Mouse (Mus musculus) heart, adult 2 months (tissue): ENCODE results near the gene Unc13a. TPM values are rescaled to one million over a fixed set of nuclear protein-coding genes. Genes with fewer than 3 reads are reported as not detected.

Experiments used
- DNase-seq, 2 experiments: peaks; one replicate each; pipeline ENCODE4 v3.0.0; 2021
- H3K27ac ChIP-seq: fragments of 200-600 bp; 2 replicates; pipeline ENCODE4 v1.8.1; 2022
- H3K27me3 ChIP-seq: fragments of 200-500 bp; 2 replicates; pipeline ENCODE4 v1.6.1; 2012; ENCODE audit warnings: mild to moderate bottlenecking, low read length, inconsistent platforms, mixed read lengths; ENCODE audit not compliant: control insufficient read depth, insufficient read depth
- H3K36me3 ChIP-seq: fragments of 200-500 bp; 2 replicates; pipeline ENCODE4 v1.6.1; 2012; ENCODE audit warnings: low read length, inconsistent platforms; ENCODE audit not compliant: control insufficient read depth, insufficient read depth
- H3K4me1 ChIP-seq: fragments of 200-500 bp; 2 replicates; pipeline ENCODE4 v1.6.1; 2011; ENCODE audit warnings: low read length; ENCODE audit not compliant: control insufficient read depth, insufficient read depth
- H3K4me3 ChIP-seq: fragments of 200-600 bp; 2 replicates; pipeline ENCODE4 v1.8.1; 2022
- H3K79me2 ChIP-seq: fragments of 200-500 bp; replicated peaks from 2 replicates; pipeline ENCODE4 v1.6.1; 2012; ENCODE audit warnings: mild to moderate bottlenecking, inconsistent platforms, low read length, moderate library complexity, mixed read lengths; ENCODE audit not compliant: control insufficient read depth, insufficient read depth
- H3K9ac ChIP-seq: fragments of 200-500 bp; 2 replicates; pipeline ENCODE4 v1.6.1; 2012; ENCODE audit warnings: low read depth, mild to moderate bottlenecking, control low read depth, inconsistent platforms, low read length, mixed read lengths
- CTCF ChIP-seq: fragments of 200-600 bp; IDR thresholded peaks from 2 replicates; pipeline ENCODE4 v1.8.1; 2022; ENCODE audit warnings: antibody characterized with exemption, mild to moderate bottlenecking, moderate library complexity
- EP300 ChIP-seq: fragments of 200-500 bp; IDR thresholded peaks from 2 replicates; pipeline ENCODE4 v1.6.1; 2011; ENCODE audit warnings: low read depth, low read length, control low read depth; ENCODE audit not compliant: insufficient read depth
- POLR2A ChIP-seq: fragments of 200-500 bp; IDR thresholded peaks from 2 replicates; pipeline ENCODE4 v1.6.1; 2011; ENCODE audit warnings: mild to moderate bottlenecking, low read depth, low read length, control low read depth; ENCODE audit not compliant: insufficient read depth
- WGBS: fragments of 180-500 bp; shearing (Covaris S2); methylation state at CpG from one replicate; pipeline ENCODE4 v1.1.7; 2018; 5-methylcytosine and 5-hydroxymethylcytosine counted together
- intact Hi-C: fragments of 180-260 bp; cut with DNase I; formaldehyde crosslinking; loops from one replicate; pipeline ENCODE4 v1.15.1; 2025
- polyA plus RNA-seq: library from polyadenylated mRNA; depleted of rRNA; stranded (reverse); fragments of >200 nt; gene quantifications from 2 replicates; pipeline ENCODE4 v1.2.3, GENCODE M21; 2012
- total RNA-seq, 2 experiments: library from RNA; stranded (reverse); gene quantifications; 2 replicates each; pipeline ENCODE4 v1.2.3; 2021

Gene Unc13a
- total and polyA plus RNA-seq, 3 experiments, result 0.61 to 1.4 (median 0.86) TPM

DNA sequence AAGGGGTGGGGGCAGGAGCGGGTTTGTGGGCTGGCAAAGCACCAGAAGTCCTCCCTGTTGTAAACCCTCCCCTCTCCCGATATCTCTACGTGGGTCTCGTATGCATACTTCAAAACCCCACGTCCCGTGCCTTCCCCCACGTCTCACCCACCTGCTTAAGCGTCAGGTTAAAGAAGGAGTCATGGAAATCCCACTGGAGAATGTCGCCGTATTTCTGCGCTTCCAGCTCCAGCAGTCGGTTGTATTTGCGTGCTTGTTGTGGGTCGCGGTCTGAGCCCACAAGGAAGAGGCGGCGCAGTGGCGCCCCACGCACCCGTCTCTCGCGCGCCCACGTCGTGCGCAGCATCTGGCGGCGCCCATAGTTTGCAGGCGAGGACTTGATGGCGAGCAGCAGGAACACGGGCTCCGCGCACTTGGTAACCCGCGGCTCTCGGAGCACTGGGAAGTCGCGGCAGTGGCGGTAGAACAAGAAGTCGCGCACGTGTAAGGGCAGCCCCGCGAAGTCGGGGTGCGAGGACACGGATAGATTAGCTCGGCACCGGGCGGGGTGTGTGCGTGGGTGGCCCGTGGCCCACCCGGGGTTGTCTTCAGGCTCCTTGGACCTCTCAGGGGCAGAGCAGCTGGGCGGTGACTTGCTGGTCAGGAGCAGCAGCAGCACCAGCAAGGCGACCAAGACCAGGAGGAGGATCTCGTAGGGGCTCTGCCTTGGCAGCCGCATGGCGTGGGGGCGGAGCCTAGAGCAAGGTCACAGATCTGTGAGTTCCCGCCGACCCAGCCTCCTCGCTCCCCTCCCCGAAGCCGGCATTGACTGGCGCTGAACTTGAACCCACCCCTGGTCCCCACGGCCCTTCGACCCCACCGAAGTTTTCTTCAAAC lies 21.8 kb upstream of the Unc13a start:
- Histone ChIP-seq H3K27ac (no peak overlapping the region), H3K4me3 (no peak overlapping the region), H3K9ac (no peak overlapping the region), H3K36me3 (no peaks in the 10 kb centered on the region), H3K27me3 (peaks cover 6% of the 10 kb centered on the region), H3K4me1 (no peaks in the 10 kb centered on the region), H3K79me2 (no peaks in the 10 kb centered on the region)
- intact Hi-C loops, result no loop called here
- DNase-seq, result no peak
- TF ChIP-seq CTCF, result no peak
- 37% methylated on average over 68 of the region's 68 CpGs for WGBS

DNA sequence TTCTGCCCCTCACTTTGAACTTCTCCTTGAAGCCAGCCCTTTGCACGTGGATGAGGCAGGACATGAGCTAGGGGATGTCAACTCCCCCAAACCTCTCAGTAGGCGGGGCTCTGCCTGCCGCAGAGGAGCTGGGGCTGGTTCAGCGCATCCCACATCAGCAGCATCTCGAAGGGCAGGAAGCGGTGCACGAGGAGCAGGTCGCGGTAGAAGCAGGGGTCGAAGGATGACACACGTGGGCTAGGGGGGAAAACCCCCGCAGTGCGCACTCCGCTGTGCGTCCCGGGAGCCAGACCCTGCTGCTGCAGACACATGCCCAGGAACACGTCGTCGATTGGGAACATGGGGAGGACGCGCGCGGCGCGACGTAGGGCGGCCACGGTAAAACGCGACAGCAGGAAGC lies 21.0 kb upstream of the Unc13a start:
- Histone ChIP-seq H3K4me3 (no peak overlapping the region), H3K79me2 (no peaks in the 10 kb centered on the region), H3K27ac (no peak overlapping the region), H3K36me3 (no peaks in the 10 kb centered on the region), H3K4me1 (no peaks in the 10 kb centered on the region), H3K27me3 (peaks cover 7% of the 10 kb centered on the region), H3K9ac (no peak overlapping the region)
- TF ChIP-seq POLR2A (no peak), CTCF (no peak), EP300 (no peak)
- 26% methylated on average over 30 of the region's 30 CpGs for WGBS
- intact Hi-C loops, result no loop called here
- DNase-seq, result no peak

DNA sequence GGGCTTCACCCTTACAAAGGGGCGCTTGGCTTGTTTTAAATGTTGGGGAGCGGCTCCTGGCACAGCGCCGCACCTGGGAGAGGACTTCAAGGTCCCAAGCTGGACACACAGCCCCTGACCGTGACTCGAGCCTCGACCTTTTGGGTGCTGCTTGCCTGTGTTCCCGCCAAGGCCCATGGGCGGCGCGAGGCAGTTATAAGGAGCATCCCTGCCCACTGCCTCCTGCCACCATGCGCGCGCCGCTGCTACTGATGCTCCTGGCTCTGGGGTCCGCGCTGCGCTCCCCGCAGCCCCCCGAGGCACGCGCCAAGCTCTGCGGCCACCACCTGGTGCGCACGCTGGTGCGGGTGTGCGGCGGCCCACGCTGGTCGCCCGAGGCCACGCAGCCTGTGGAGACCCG lies 17.5 kb upstream of the Unc13a start, which contains the start of gene Insl3:
TSS of gene Insl3 (plus strand) at position 187 of the 400 bp plus-strand sequence.
- no peak within 1 kb of the TSS for H3K4me3 ChIP-seq
- no peaks in the 10 kb centered on the region for H3K36me3 ChIP-seq
- no peak for DNase-seq
- WGBS, result 36% methylated on average over 33 of the region's 33 CpGs
- H3K4me1 ChIP-seq, result no peaks in the 10 kb centered on the region
- H3K9ac ChIP-seq, result no peak within 1 kb of the TSS
- intact Hi-C loops, result no loop called here
- no peak within 1 kb of the TSS for H3K27ac ChIP-seq
- no peak for TF ChIP-seq POLR2A
- no peak for TF ChIP-seq CTCF
- TF ChIP-seq EP300, result no peak
- peaks cover 7% of the 10 kb centered on the region for H3K27me3 ChIP-seq
- no peaks in the 10 kb centered on the region for H3K79me2 ChIP-seq

DNA sequence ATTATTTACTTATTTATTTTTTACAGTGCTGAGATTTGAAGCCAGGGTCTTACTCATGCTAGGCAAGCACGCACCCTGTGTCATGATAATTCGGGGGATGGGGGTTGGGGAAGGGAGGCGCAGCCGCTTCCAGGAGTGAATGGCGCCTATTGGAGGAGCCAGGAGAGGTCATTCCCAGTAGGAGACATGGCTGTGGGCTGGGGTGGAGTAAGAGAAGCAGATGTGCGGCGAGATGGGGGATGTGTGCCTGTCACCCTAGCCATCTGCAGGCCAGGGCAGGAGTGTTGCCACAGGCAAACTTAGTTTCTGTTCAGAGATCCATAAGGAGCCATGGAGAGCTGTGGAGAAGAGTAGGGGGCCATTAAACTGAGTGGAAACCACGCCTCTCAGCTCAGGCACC lies 16.1 kb upstream of the Unc13a start:
- intact Hi-C loops, result no loop called here
- H3K36me3 ChIP-seq, result no peaks in the 10 kb centered on the region
- H3K4me3 ChIP-seq, result no peak overlapping the region
- no peak overlapping the region for H3K9ac ChIP-seq
- no peaks in the 10 kb centered on the region for H3K4me1 ChIP-seq
- 39% methylated on average over 8 of the region's 8 CpGs for WGBS
- no peak for TF ChIP-seq CTCF
- TF ChIP-seq POLR2A, result no peak
- TF ChIP-seq EP300, result no peak
- H3K27ac ChIP-seq, result no peak overlapping the region
- no peaks in the 10 kb centered on the region for H3K79me2 ChIP-seq
- DNase-seq, result no peak
- H3K27me3 ChIP-seq, result peaks cover 3% of the 10 kb centered on the region

DNA sequence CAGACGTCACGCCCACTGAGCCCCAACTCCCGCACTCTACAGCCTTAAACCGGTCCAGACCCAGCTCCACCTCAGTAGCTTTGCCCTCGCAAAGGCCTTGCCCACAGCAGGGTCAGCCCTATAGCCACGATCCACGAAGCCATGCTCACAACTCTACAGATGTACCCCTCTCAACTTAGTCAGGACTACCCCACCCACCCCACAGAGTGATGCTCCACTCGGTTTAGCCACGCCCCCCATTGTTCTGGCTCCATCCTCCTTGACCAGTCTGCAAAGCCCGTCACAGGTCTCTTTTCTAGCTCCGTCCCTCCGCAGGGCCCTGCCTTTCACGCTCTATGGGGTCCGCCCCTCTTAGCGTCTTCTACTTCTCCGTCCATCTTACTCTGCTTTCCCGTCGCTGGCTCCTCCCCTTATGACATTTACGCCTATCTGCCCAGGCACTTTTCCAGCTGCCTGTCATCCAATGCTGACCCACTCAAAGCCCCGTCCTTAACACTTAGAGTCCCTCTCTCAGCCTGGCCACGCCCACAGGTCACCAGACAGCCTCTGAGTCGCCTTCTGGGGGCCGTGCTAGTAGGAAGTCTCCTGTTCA lies 14.7 kb upstream of the Unc13a start:
- no peak overlapping the region for H3K9ac ChIP-seq
- no peaks in the 10 kb centered on the region for H3K36me3 ChIP-seq
- peaks cover 1% of the 10 kb centered on the region for H3K27me3 ChIP-seq
- no peak overlapping the region for H3K4me3 ChIP-seq
- no peak for DNase-seq
- no peaks in the 10 kb centered on the region for H3K79me2 ChIP-seq
- intact Hi-C loops, result no loop called here
- TF ChIP-seq POLR2A (no peak), EP300 (no peak), CTCF (no peak)
- WGBS, result 34% methylated on average over 23 of the region's 23 CpGs
- no peak overlapping the region for H3K27ac ChIP-seq
- no peaks in the 10 kb centered on the region for H3K4me1 ChIP-seq

DNA sequence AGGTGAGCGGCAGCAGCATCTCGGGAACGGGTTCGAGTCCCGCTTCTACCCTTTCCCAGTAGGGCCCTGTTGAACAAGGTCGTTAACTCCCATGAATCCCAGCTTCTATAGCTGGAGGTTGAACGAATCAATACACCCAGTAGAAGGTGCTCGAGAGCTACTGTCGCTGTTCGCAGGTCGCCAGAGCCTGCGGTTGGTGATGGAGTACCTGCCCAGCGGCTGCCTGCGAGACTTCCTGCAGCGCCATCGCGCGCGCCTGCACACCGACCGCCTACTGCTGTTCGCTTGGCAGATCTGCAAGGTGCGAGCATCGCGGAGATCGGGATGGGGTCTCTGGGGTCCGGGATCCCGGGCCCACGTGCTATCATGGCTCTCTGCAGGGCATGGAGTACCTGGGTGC lies 14.0 kb upstream of the Unc13a start:
- Histone ChIP-seq H3K79me2 (no peaks in the 10 kb centered on the region), H3K4me1 (no peaks in the 10 kb centered on the region), H3K27me3 (peaks cover 1% of the 10 kb centered on the region), H3K9ac (no peak overlapping the region), H3K27ac (no peak overlapping the region), H3K36me3 (no peaks in the 10 kb centered on the region), H3K4me3 (no peak overlapping the region)
- WGBS, result 56% methylated on average over 29 of the region's 29 CpGs
- intact Hi-C loops, result no loop called here
- TF ChIP-seq POLR2A, result no peak
- TF ChIP-seq EP300, result no peak
- no peak for TF ChIP-seq CTCF
- no peak for DNase-seq
